Comparison of ENCODE assay signal across 9 mouse cellular contexts in genomic region chr19:12005376-12006360, GRCm38 (mm10). TPM values are rescaled to one million over a fixed set of nuclear protein-coding genes. Genes with fewer than 3 reads are reported as not detected.
DNase-seq lines count a peak whose midpoint lies in the region; ATAC-seq and TF ChIP-seq lines count a peak whose summit lies in the region.
"Had no signal": no experiment of that assay in that cellular context is flagged by ENCODE, and none has a peak within 500 bp of the region (broad histone marks: within the 10 kb centered on the region; RNA-seq: fewer than 3 reads in every experiment).

No protein-coding gene starts in this region.

- no peak for TF ChIP-seq POLR2A in bone marrow, adult 2 months (IDR thresholded peaks at IDR 0.05; ENCODE audit: borderline replicate concordance, control insufficient read depth, low read depth, low read length)
- TF ChIP-seq POLR2A in limb, embryonic 14.5 days (IDR thresholded peaks at IDR 0.05; ENCODE audit: borderline replicate concordance, extremely low read depth, insufficient read depth, insufficient read length): no peak
- TF ChIP-seq POLR2A in spleen, adult 2 months (IDR thresholded peaks at IDR 0.05; ENCODE audit: low read depth, low read length): no peak

- H3K27ac ChIP-seq in bone marrow, adult 2 months (ENCODE audit: control insufficient read depth, insufficient read depth, low read depth, low read length, poor library complexity): peak overlapping the region; percentile 66; the same call in 1 of the 2 replicates
- H3K27ac ChIP-seq in embryonic facial prominence, embryonic 15.5 days (replicated peaks): peak overlapping the region; percentile 84
- H3K27ac ChIP-seq in kidney, embryonic 14.5 days (ENCODE audit: low read depth, low read length): peak overlapping the region; percentile 38; the same call in 1 of the 2 replicates
- H3K27ac ChIP-seq in limb, embryonic 14.5 days (replicated peaks; ENCODE audit: low read depth, low read length): peak overlapping the region; percentile 73; the same call in 1 of the 2 replicates
- peak overlapping the region; percentile 75 for H3K27ac ChIP-seq in midbrain, embryonic 16.5 days (ENCODE audit: low read length)
- H3K27ac ChIP-seq in spleen, adult 2 months (ENCODE audit: insufficient read depth, low read length): peak overlapping the region; percentile 73

- peak overlapping the region; percentile 37 for H3K9ac ChIP-seq in embryonic facial prominence, embryonic 15.5 days
- H3K9ac ChIP-seq in kidney, embryonic 14.5 days (ENCODE audit: low read depth, low read length): peak overlapping the region; percentile 44
- peak overlapping the region; percentile 52 for H3K9ac ChIP-seq in limb, embryonic 14.5 days (ENCODE audit: low read depth, low read length, severe bottlenecking)
- peak overlapping the region; percentile 62 for H3K9ac ChIP-seq in midbrain, embryonic 16.5 days (ENCODE audit: low read depth, low read length)

- no peaks in the 10 kb centered on the region for H3K9me3 ChIP-seq in embryonic facial prominence, embryonic 15.5 days (replicated peaks)
- no peaks in the 10 kb centered on the region for H3K9me3 ChIP-seq in kidney, embryonic 14.5 days (ENCODE audit: control insufficient read depth, low read length)
- H3K9me3 ChIP-seq in limb, embryonic 14.5 days (ENCODE audit: control insufficient read depth, low read length): no peaks in the 10 kb centered on the region
- H3K9me3 ChIP-seq in midbrain, embryonic 16.5 days (replicated peaks; ENCODE audit: control insufficient read depth, low read length, poor library complexity, severe bottlenecking): no peaks in the 10 kb centered on the region

- under 1% methylated on average over 41 of the region's 41 CpGs for WGBS in bone marrow, adult 2 months
- under 1% methylated on average over 41 of the region's 41 CpGs for WGBS in embryonic facial prominence, embryonic 15.5 days
- WGBS in kidney, embryonic 14.5 days: under 1% methylated on average over 41 of the region's 41 CpGs
- WGBS in limb, embryonic 14.5 days: under 1% methylated on average over 41 of the region's 41 CpGs
- under 1% methylated on average over 41 of the region's 41 CpGs for WGBS in midbrain, embryonic 16.5 days
- under 1% methylated on average over 41 of the region's 41 CpGs for WGBS in spleen, adult 2 months

- peak; percentile 98 for DNase-seq in 3T3-L1 (ENCODE audit: low read depth, low spot score)
- DNase-seq in heart, adult 9 months (ENCODE audit: low spot score in 2 of 2): peak; percentile 86 to 90
- peak; percentile 99 for DNase-seq in limb, embryonic 14.5 days (ENCODE audit: low spot score)
- peak; percentile 79 to 84 for DNase-seq in spleen, adult 2 months (ENCODE audit: low read depth in 1 of 2, low spot score in 2 of 2)

- TF ChIP-seq CTCF in bone marrow, adult 2 months (IDR thresholded peaks at IDR 0.05; ENCODE audit: control insufficient read depth, insufficient read depth, low read length): no peak
- no peak for TF ChIP-seq CTCF in spleen, adult 2 months (IDR thresholded peaks at IDR 0.05; ENCODE audit: extremely low read depth, insufficient read depth, insufficient read length, insufficient replicate concordance)

- H3K4me2 ChIP-seq in embryonic facial prominence, embryonic 15.5 days (replicated peaks): peak overlapping the region; percentile 57
- H3K4me2 ChIP-seq in kidney, embryonic 14.5 days (replicated peaks; ENCODE audit: low read depth, low read length): peak overlapping the region; percentile 64
- H3K4me2 ChIP-seq in limb, embryonic 14.5 days (replicated peaks; ENCODE audit: low read depth, low read length, severe bottlenecking): peak overlapping the region; percentile 62
- peak overlapping the region; percentile 52 for H3K4me2 ChIP-seq in midbrain, embryonic 16.5 days (ENCODE audit: low read length)

- H3K4me1 ChIP-seq in bone marrow, adult 2 months (ENCODE audit: control insufficient read depth, insufficient read depth, low read length): peaks cover 4% of the 10 kb centered on the region
- H3K4me1 ChIP-seq in embryonic facial prominence, embryonic 15.5 days: peaks cover 13% of the 10 kb centered on the region
- H3K4me1 ChIP-seq in kidney, embryonic 14.5 days (ENCODE audit: control insufficient read depth, insufficient read depth, low read length): peaks cover 7% of the 10 kb centered on the region; the same call in 1 of the 2 replicates
- peaks cover 12% of the 10 kb centered on the region for H3K4me1 ChIP-seq in limb, embryonic 14.5 days (ENCODE audit: control insufficient read depth, insufficient read depth, low read length)
- peaks cover 12% of the 10 kb centered on the region for H3K4me1 ChIP-seq in midbrain, embryonic 16.5 days (ENCODE audit: control insufficient read depth, insufficient read depth, low read length)
- H3K4me1 ChIP-seq in spleen, adult 2 months (ENCODE audit: control insufficient read depth, insufficient read depth, insufficient read length): peaks cover 8% of the 10 kb centered on the region; the same call in 1 of the 2 replicates

- no peaks in the 10 kb centered on the region for H3K36me3 ChIP-seq in embryonic facial prominence, embryonic 15.5 days
- no peaks in the 10 kb centered on the region for H3K36me3 ChIP-seq in kidney, embryonic 14.5 days (ENCODE audit: control insufficient read depth, insufficient read depth, low read length)
- no peaks in the 10 kb centered on the region for H3K36me3 ChIP-seq in limb, embryonic 14.5 days (ENCODE audit: control insufficient read depth, insufficient read depth, low read length)
- no peaks in the 10 kb centered on the region for H3K36me3 ChIP-seq in midbrain, embryonic 16.5 days (ENCODE audit: control insufficient read depth, insufficient read depth, low read length)
- H3K36me3 ChIP-seq in spleen, adult 2 months (ENCODE audit: control insufficient read depth, insufficient read depth, low read length): no peaks in the 10 kb centered on the region

- peak overlapping the region; percentile 85 for H3K4me3 ChIP-seq in bone marrow, adult 2 months (replicated peaks; ENCODE audit: control insufficient read depth, low read depth, low read length)
- H3K4me3 ChIP-seq in embryonic facial prominence, embryonic 15.5 days (replicated peaks): peak overlapping the region; percentile 58
- H3K4me3 ChIP-seq in kidney, embryonic 14.5 days (ENCODE audit: low read length): peak overlapping the region; percentile 70
- peak overlapping the region; percentile 65 for H3K4me3 ChIP-seq in limb, embryonic 14.5 days (replicated peaks; ENCODE audit: low read length)
- peak overlapping the region; percentile 48 for H3K4me3 ChIP-seq in midbrain, embryonic 16.5 days (ENCODE audit: low read depth, low read length)
- H3K4me3 ChIP-seq in spleen, adult 2 months (ENCODE audit: extremely low read depth, insufficient read depth, insufficient read length): peak overlapping the region; percentile 81

- peak; percentile 69 for ATAC-seq in embryonic facial prominence, embryonic 15.5 days (ENCODE audit: insufficient number of reproducible peaks, low FRiP score, low TSS enrichment, low read depth)
- ATAC-seq in kidney, embryonic 14.5 days (ENCODE audit: low FRiP score, low TSS enrichment): peak; percentile 71
- ATAC-seq in limb, embryonic 14.5 days (ENCODE audit: low FRiP score, low read depth): peak; percentile 65
- peak; percentile 81 for ATAC-seq in midbrain, embryonic 16.5 days

- H3K27me3 ChIP-seq in embryonic facial prominence, embryonic 15.5 days: no peaks in the 10 kb centered on the region
- no peaks in the 10 kb centered on the region for H3K27me3 ChIP-seq in kidney, embryonic 14.5 days (ENCODE audit: control insufficient read depth, insufficient read depth, low read length)
- H3K27me3 ChIP-seq in limb, embryonic 14.5 days (ENCODE audit: control insufficient read depth, insufficient read depth, low read length): no peaks in the 10 kb centered on the region
- H3K27me3 ChIP-seq in midbrain, embryonic 16.5 days (ENCODE audit: control insufficient read depth, insufficient read depth, low read depth, low read length): no peaks in the 10 kb centered on the region
- H3K27me3 ChIP-seq in spleen, adult 2 months (ENCODE audit: control insufficient read depth, insufficient read depth, low read length): no peaks in the 10 kb centered on the region
- H3K27me3 ChIP-seq: Patski had no signal

RNA-seq across cellular contexts. Expression of gene Olfr1423, which starts 35.4 kb away (rescaled TPM):
- polyA plus RNA-seq in bone marrow, adult 2 months (2011; ENCODE audit: insufficient read depth, insufficient read length, low replicate concordance, missing spikeins): not detected in 2 replicates
- 0.04 TPM in 1 of 2 replicates, not detected in the other for polyA plus RNA-seq in embryonic facial prominence, embryonic 15.5 days (2015; fragmentation: Nextera tagmentation; extraction: Ambion mirVana)
- polyA plus RNA-seq in kidney, embryonic 14.5 days (2014; fragmentation: Nextera tagmentation; extraction: Ambion mirVana): not detected in 2 replicates
- not detected in 2 replicates for polyA plus RNA-seq in limb, embryonic 14.5 days (2012; rRNA removed)
- not detected in 2 replicates for polyA plus RNA-seq in limb, embryonic 14.5 days (2014; fragmentation: Nextera tagmentation; extraction: Ambion mirVana)
- not detected in 2 replicates for polyA plus RNA-seq in midbrain, embryonic 16.5 days (2015; fragmentation: Nextera tagmentation; extraction: Ambion mirVana)
- polyA plus RNA-seq in spleen, adult 2 months (2012; rRNA removed): not detected in 2 replicates
- polyA plus RNA-seq: Patski had no signal

RNA-seq across cellular contexts. Expression of gene Osbp, which starts 39.9 kb away (rescaled TPM):
- 14.4 and 15.7 TPM in 2 replicates for polyA plus RNA-seq in bone marrow, adult 2 months (2011; ENCODE audit: insufficient read depth, insufficient read length, low replicate concordance, missing spikeins)
- 4.5 and 5.4 TPM in 2 replicates for polyA plus RNA-seq in embryonic facial prominence, embryonic 15.5 days (2015; fragmentation: Nextera tagmentation; extraction: Ambion mirVana)
- polyA plus RNA-seq in kidney, embryonic 14.5 days (2014; fragmentation: Nextera tagmentation; extraction: Ambion mirVana): 7.5 and 9.4 TPM in 2 replicates
- polyA plus RNA-seq in limb, embryonic 14.5 days (2012; rRNA removed): 33.4 and 37.5 TPM in 2 replicates
- 10.9 and 11.7 TPM in 2 replicates for polyA plus RNA-seq in limb, embryonic 14.5 days (2014; fragmentation: Nextera tagmentation; extraction: Ambion mirVana)
- 3.3 and 3.6 TPM in 2 replicates for polyA plus RNA-seq in midbrain, embryonic 16.5 days (2015; fragmentation: Nextera tagmentation; extraction: Ambion mirVana)
- polyA plus RNA-seq in spleen, adult 2 months (2012; rRNA removed): 9.5 and 9.6 TPM in 2 replicates

RNA-seq across cellular contexts. Expression of gene Olfr1424, which starts 56.8 kb away (rescaled TPM):
- polyA plus RNA-seq in bone marrow, adult 2 months (2011; ENCODE audit: insufficient read depth, insufficient read length, low replicate concordance, missing spikeins): not detected in 2 replicates
- not detected in 2 replicates for polyA plus RNA-seq in embryonic facial prominence, embryonic 15.5 days (2015; fragmentation: Nextera tagmentation; extraction: Ambion mirVana)
- not detected in 2 replicates for polyA plus RNA-seq in kidney, embryonic 14.5 days (2014; fragmentation: Nextera tagmentation; extraction: Ambion mirVana)
- not detected in 2 replicates for polyA plus RNA-seq in limb, embryonic 14.5 days (2012; rRNA removed)
- polyA plus RNA-seq in limb, embryonic 14.5 days (2014; fragmentation: Nextera tagmentation; extraction: Ambion mirVana): not detected in 2 replicates
- not detected in 2 replicates for polyA plus RNA-seq in midbrain, embryonic 16.5 days (2015; fragmentation: Nextera tagmentation; extraction: Ambion mirVana)
- not detected in 2 replicates for polyA plus RNA-seq in spleen, adult 2 months (2012; rRNA removed)
- polyA plus RNA-seq: Patski had no signal

Comparison
In these comparisons a context has a peak if more than half of its experiments do, and no peak if none do; other contexts are left out.
1. Peak in every context shown above with its lines: DNase-seq, ATAC-seq, H3K4me3 ChIP-seq and H3K27ac ChIP-seq.